Mouse (Mus musculus) embryonic facial prominence, embryonic 12.5 days (tissue): ENCODE data around the gene Dmbx1. TPM values are rescaled to one million over a fixed set of nuclear protein-coding genes. Genes with fewer than 3 reads are reported as not detected.

Source experiments
- ATAC-seq: fragments of 200-750 bp; cut with Nextera tagmentation; 2 replicates; pipeline ENCODE4 v1.8.0; 2017; ENCODE audit not compliant: insufficient number of reproducible peaks, insufficient read depth, low FRiP score, low TSS enrichment
- H3K27ac ChIP-seq: fragments of 300-500 bp; sonication (generic); 2 replicates; pipeline ENCODE4 v1.5.1; 2016; ENCODE audit warnings: mild to moderate bottlenecking
- H3K27me3 ChIP-seq: fragments of 300-500 bp; sonication (generic); 2 replicates; pipeline ENCODE4 v1.6.1; 2016; ENCODE audit warnings: mild to moderate bottlenecking, moderate library complexity
- H3K36me3 ChIP-seq: fragments of 300-500 bp; sonication (generic); 2 replicates; pipeline ENCODE4 v1.6.1; 2016; ENCODE audit warnings: mild to moderate bottlenecking
- H3K4me1 ChIP-seq: fragments of 300-500 bp; sonication (generic); 2 replicates; pipeline ENCODE4 v1.6.1; 2016
- H3K4me2 ChIP-seq: fragments of 300-500 bp; sonication (generic); replicated peaks from 2 replicates; pipeline ENCODE4 v1.6.1; 2016; ENCODE audit warnings: mild to moderate bottlenecking, moderate library complexity
- H3K4me3 ChIP-seq: fragments of 300-500 bp; sonication (generic); 2 replicates; pipeline ENCODE4 v1.5.1; 2016; ENCODE audit warnings: mild to moderate bottlenecking
- H3K9ac ChIP-seq: fragments of 300-500 bp; sonication (generic); 2 replicates; pipeline ENCODE4 v1.6.1; 2016; ENCODE audit warnings: mild to moderate bottlenecking, moderate library complexity
- H3K9me3 ChIP-seq: fragments of 300-500 bp; sonication (generic); 2 replicates; pipeline ENCODE4 v1.6.1; 2016; ENCODE audit warnings: mild to moderate bottlenecking, moderate library complexity
- WGBS: fragments of 180-500 bp; shearing (Covaris S2); methylation state at CpG from one replicate; pipeline ENCODE4 v1.1.7; 2016; 5-methylcytosine and 5-hydroxymethylcytosine counted together
- polyA plus RNA-seq: library from polyadenylated mRNA; unstranded; fragments of >200 nt; fragmentation: Nextera tagmentation; extraction: Ambion mirVana; gene quantifications from 2 replicates; pipeline ENCODE4 v1.2.1, GENCODE M21; 2016

Dmbx1 gene
- polyA plus RNA-seq, 1 experiment from 2014 or later = 1.4 TPM

GRCm38 (mm10) chr4:115938276-115939160 is 1.2 kb downstream of the Dmbx1 start:
- under 1% methylated on average over 37 of the region's 37 CpGs for WGBS
- ATAC-seq = no peak
- peaks cover 95% of the 10 kb centered on the region for H3K27me3 ChIP-seq
- no peaks in the 10 kb centered on the region for H3K9me3 ChIP-seq
- no peaks in the 10 kb centered on the region for H3K36me3 ChIP-seq
- H3K9ac ChIP-seq = no peak overlapping the region
- H3K4me1 ChIP-seq = peaks cover 18% of the 10 kb centered on the region
- no peak overlapping the region for H3K27ac ChIP-seq
- H3K4me2 ChIP-seq = peak overlapping the region; percentile 79
- peak overlapping the region; percentile 42 for H3K4me3 ChIP-seq

DNA sequence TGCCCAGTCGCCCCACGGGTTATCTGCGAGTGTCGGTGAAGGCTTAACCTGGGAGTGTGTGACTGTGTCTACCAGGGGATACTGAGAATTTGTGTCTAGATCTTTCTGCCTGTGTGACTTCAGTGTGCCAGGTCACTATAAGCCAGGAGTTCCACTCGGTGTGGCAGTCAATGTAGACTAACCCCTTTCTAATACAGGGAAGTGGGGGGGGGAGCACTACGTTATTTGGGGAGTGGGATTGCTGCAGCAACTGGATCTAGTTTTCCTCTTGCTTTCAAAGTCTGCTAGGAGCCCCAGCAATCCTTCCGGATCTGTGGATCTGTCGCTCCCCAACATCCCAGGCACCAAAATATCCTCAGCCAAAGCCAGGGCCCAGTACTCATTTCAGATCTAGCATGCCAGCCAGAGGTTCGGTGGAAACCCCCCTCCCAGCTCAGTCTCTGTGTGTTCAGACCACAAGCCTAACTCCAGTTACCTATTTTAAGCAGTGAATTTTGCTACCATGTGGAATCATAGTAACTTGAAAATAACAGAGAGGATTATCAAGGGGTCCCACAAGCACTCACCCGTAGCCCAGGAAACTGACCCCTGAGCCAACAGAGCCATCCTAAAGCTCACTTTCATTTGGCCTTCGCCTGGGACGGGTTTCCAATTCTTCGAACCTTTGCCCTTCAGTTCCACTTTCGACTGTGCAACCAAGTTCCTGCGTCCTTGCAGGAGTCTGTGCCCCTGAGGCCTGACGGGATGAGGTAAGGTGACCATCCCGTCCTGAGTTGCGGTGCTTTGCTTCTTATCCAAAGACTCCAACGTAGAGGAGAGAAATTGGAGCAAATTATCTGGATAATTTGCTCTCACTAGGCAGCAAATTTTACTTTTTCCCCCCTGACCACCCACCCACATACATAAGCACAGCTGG is 2.4 kb downstream of the Dmbx1 start:
- peaks cover 95% of the 10 kb centered on the region for H3K27me3 ChIP-seq
- H3K9me3 ChIP-seq = no peaks in the 10 kb centered on the region
- no peak overlapping the region for H3K9ac ChIP-seq
- 3% methylated on average over 19 of the region's 19 CpGs for WGBS
- peaks cover 17% of the 10 kb centered on the region for H3K4me1 ChIP-seq
- no peaks in the 10 kb centered on the region for H3K36me3 ChIP-seq
- no peak overlapping the region for H3K27ac ChIP-seq
- no peak for ATAC-seq
- H3K4me2 ChIP-seq = 0 out of 2 replicates have a peak overlapping the region, but pooled peaks have one; percentile 28
- 0 out of 2 replicates have a peak overlapping the region, but pooled peaks have one; percentile 5 for H3K4me3 ChIP-seq

DNA sequence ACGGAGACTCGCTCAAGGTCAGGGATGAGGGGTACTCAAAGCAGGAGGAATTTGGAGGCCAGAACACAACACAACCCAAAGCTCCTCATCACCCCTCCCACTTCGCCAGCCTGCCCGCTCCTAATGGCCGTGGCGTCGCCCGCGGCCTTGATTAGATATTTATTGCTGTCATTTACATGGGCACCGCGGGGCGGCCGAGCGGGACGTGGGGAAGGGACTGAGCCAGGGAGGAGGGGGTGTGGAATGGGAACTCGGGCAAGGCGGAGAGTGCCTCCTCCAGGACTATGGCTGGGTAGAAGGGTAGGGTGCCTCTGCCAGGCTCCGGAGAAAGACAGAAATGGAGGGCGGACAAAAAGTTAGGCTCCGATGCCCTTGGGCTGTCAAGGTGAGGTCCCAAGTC is 3.1 kb downstream of the Dmbx1 start:
- H3K27ac ChIP-seq = no peak overlapping the region
- under 1% methylated on average over 20 of the region's 20 CpGs for WGBS
- peaks cover 95% of the 10 kb centered on the region for H3K27me3 ChIP-seq
- peaks cover 17% of the 10 kb centered on the region for H3K4me1 ChIP-seq
- H3K4me3 ChIP-seq = 0 out of 2 replicates have a peak overlapping the region, but pooled peaks have one; percentile 5
- H3K4me2 ChIP-seq = peak overlapping the region; percentile 28
- no peak for ATAC-seq
- H3K9me3 ChIP-seq = no peaks in the 10 kb centered on the region
- no peak overlapping the region for H3K9ac ChIP-seq
- H3K36me3 ChIP-seq = no peaks in the 10 kb centered on the region

GRCm38 (mm10) chr4:115935835-115936581 is 3.7 kb downstream of the Dmbx1 start:
- Histone ChIP-seq H3K27me3 (peaks cover 94% of the 10 kb centered on the region), H3K9ac (no peak overlapping the region), H3K9me3 (no peaks in the 10 kb centered on the region), H3K4me2 (peak overlapping the region; percentile 28), H3K36me3 (no peaks in the 10 kb centered on the region), H3K4me1 (peaks cover 17% of the 10 kb centered on the region), H3K27ac (no peak overlapping the region), H3K4me3 (peak overlapping the region; percentile 16; the same call in 1 of the 2 replicates)
- WGBS = under 1% methylated on average over 36 of the region's 36 CpGs
- ATAC-seq = no peak

DNA sequence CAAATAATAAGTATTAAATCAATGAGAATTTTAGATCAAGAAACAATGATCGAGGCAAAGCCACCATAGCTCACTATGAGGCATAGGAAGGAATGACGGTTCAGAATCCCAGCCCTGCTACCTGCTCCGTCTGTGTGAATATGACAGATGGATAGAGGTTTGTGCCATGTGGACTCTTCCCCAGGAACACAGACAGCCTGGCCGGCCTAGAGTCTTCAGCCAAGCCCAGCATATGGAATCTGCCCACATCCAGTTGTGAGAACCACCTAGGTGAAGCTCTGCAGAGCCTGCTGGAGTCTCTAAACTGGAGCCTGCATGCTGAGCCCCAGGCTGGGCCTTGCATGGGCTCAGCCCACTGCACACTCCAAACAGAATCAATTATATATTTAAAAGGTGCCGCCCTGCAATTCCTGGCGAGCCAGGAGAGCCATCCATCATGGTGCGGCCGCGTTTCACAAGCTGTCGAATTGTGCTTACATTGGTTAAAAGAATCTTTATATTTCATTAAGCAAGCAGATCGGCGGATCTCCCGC is 8.1 kb downstream of the Dmbx1 start:
- Histone ChIP-seq H3K4me3 (no peak overlapping the region), H3K4me1 (peaks cover 3% of the 10 kb centered on the region; the same call in 1 of the 2 replicates), H3K36me3 (no peaks in the 10 kb centered on the region), H3K9ac (no peak overlapping the region), H3K4me2 (no peak overlapping the region), H3K9me3 (no peaks in the 10 kb centered on the region), H3K27me3 (peaks cover 82% of the 10 kb centered on the region), H3K27ac (no peak overlapping the region)
- 60% methylated on average over 13 of the region's 13 CpGs for WGBS
- no peak for ATAC-seq

DNA sequence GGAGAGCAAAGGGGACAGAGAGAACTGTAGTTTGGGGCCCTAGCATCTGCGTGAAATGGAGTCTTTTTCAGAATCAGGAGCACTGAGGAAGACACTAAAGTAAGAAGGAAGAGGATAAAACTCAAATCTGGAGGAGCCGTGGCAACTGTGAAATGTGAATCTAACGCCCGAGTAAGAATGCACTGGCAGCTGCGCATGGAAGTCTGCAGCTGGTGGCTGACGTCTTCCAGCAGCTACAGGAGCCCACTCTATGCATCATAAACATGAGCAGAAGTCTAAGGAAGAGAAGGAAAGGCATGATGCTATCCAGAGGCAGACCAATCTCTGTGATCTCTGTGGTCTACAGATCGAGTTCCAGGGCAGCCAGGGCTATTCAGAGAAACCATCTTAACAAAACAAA is 12.1 kb downstream of the Dmbx1 start:
- H3K27me3 ChIP-seq = peaks cover 43% of the 10 kb centered on the region
- WGBS = 61% methylated on average over 7 of the region's 7 CpGs

GRCm38 (mm10) chr4:115923262-115923880 is 16.4 kb downstream of the Dmbx1 start:
- H3K36me3 ChIP-seq = no peaks in the 10 kb centered on the region
- WGBS = 74% methylated on average over 16 of the region's 16 CpGs
- peaks cover 14% of the 10 kb centered on the region; the same call in 1 of the 2 replicates for H3K27me3 ChIP-seq

More for the DNA sequence above, 12.1 kb downstream of the Dmbx1 start:
- Histone ChIP-seq H3K4me2 (no peak overlapping the region), H3K9me3 (no peaks in the 10 kb centered on the region), H3K27ac (no peak overlapping the region), H3K36me3 (no peaks in the 10 kb centered on the region), H3K4me1 (no peaks in the 10 kb centered on the region), H3K9ac (no peak overlapping the region), H3K4me3 (no peak overlapping the region)
- ATAC-seq = no peak

DNA sequence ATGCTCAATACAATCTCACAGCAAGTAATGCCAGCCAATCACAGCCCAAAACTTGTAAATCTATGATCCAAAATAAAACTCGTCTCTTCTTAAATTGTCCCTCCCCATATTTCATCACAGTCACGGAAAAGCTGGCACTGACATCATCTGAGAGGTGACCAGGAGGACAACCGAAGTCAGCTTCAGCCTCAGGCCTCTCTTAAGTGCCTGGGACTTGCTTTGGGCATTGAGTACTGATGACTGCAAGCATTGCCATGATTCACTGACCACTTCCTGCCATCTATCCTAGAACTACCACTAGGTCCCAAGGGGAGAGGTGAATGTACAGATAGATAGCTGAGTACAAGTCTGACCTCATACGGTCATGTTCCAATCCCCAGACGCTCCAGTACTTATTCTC is 17.0 kb downstream of the Dmbx1 start:
- WGBS = 85% methylated on average over 5 of the region's 5 CpGs
- no peaks in the 10 kb centered on the region for H3K9me3 ChIP-seq
- no peak overlapping the region for H3K4me2 ChIP-seq

More at GRCm38 (mm10) chr4:115923262-115923880, 16.4 kb downstream of the Dmbx1 start:
- ATAC-seq = no peak
- Histone ChIP-seq H3K4me1 (no peaks in the 10 kb centered on the region), H3K9me3 (no peaks in the 10 kb centered on the region), H3K4me3 (no peak overlapping the region), H3K4me2 (no peak overlapping the region), H3K27ac (no peak overlapping the region), H3K9ac (no peak overlapping the region)

GRCm38 (mm10) chr4:115919911-115920310 is 19.8 kb downstream of the Dmbx1 start:
- peaks cover 17% of the 10 kb centered on the region for H3K27me3 ChIP-seq
- 81% methylated on average over 16 of the region's 16 CpGs for WGBS
- no peak overlapping the region for H3K27ac ChIP-seq
- no peak overlapping the region for H3K9ac ChIP-seq
- no peaks in the 10 kb centered on the region for H3K4me1 ChIP-seq
- ATAC-seq = no peak
- no peak overlapping the region for H3K4me3 ChIP-seq
- no peak overlapping the region for H3K4me2 ChIP-seq
- no peaks in the 10 kb centered on the region for H3K9me3 ChIP-seq
- H3K36me3 ChIP-seq = no peaks in the 10 kb centered on the region

More for the DNA sequence above, 17.0 kb downstream of the Dmbx1 start:
- no peak overlapping the region for H3K4me3 ChIP-seq
- no peaks in the 10 kb centered on the region for H3K4me1 ChIP-seq
- H3K27ac ChIP-seq = no peak overlapping the region
- peaks cover 16% of the 10 kb centered on the region; the same call in 1 of the 2 replicates for H3K27me3 ChIP-seq
- H3K9ac ChIP-seq = no peak overlapping the region
- H3K36me3 ChIP-seq = no peaks in the 10 kb centered on the region
- no peak for ATAC-seq

DNA sequence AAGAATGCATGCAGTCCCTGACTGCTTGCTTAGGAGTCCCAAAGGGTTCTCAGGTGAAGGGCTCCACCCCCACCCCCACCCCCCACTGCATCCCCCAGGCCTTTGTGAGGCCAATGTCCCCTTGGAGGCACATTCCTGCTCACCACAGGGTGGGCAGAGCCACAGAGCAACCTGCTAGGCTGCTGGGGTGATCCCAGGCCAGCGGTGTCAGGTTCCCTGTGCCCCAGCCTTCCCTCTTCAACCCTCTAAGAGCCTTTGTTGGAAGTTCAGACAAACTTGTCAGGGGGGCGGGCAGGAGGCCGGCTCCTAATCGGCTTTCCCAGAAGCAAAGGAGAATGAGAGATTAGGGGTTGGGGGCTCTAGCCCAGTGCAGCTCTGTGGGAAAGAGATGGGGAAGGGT is 28.1 kb downstream of the Dmbx1 start:
- Histone ChIP-seq H3K27me3 (peaks cover 27% of the 10 kb centered on the region), H3K9ac (no peak overlapping the region), H3K27ac (no peak overlapping the region), H3K9me3 (no peaks in the 10 kb centered on the region), H3K36me3 (no peaks in the 10 kb centered on the region), H3K4me2 (no peak overlapping the region), H3K4me1 (peaks cover 12% of the 10 kb centered on the region), H3K4me3 (no peak overlapping the region)
- WGBS = 5% methylated on average over 4 of the region's 4 CpGs
- peak; percentile 67; the same call in 1 of the 2 replicates for ATAC-seq
